Mouse (Mus musculus) CH12.LX (cell line): Measurements from ENCODE around the gene Pou3f3. TPM values are rescaled to one million over a fixed set of nuclear protein-coding genes. Genes with fewer than 3 reads are reported as not detected.

Experiments
- DNase-seq: peaks from one replicate; pipeline ENCODE4 v3.0.0-alpha.2; 2013; ENCODE audit errors: extremely low read depth
- H3K27ac ChIP-seq: 2 replicates; pipeline ENCODE4 v1.5.1; 2012; ENCODE audit warnings: low read depth, mild to moderate bottlenecking, control low read depth, moderate library complexity; ENCODE audit not compliant: insufficient read depth
- H3K27me3 ChIP-seq: replicated peaks from 2 replicates; pipeline ENCODE3; 2012; ENCODE audit warnings: inconsistent platforms
- H3K36me3 ChIP-seq, 2 experiments: replicated peaks in 1 of 2; 2 replicates each; pipeline versions ENCODE3 to v1.6.1; 2012; ENCODE audit warnings: inconsistent platforms in 1 of 2, low read length in 1 of 2, mild to moderate bottlenecking in 1 of 2, mixed read lengths in 1 of 2, moderate library complexity in 1 of 2; ENCODE audit not compliant: control insufficient read depth in 1 of 2, insufficient read depth in 1 of 2
- H3K4me1 ChIP-seq, 2 experiments: 2 replicates each; pipeline ENCODE4 v1.6.1; 2012; ENCODE audit warnings: inconsistent platforms in 1 of 2, moderate library complexity in 1 of 2; ENCODE audit not compliant: insufficient read depth in 2 of 2, control insufficient read depth in 1 of 2
- H3K4me2 ChIP-seq: 2 replicates; pipeline ENCODE4 v1.6.1; 2012; ENCODE audit warnings: low read depth, mild to moderate bottlenecking, control low read depth; ENCODE audit not compliant: poor library complexity, insufficient read depth, severe bottlenecking
- H3K4me3 ChIP-seq, 3 experiments: fragments of 150-350 bp in 1 of 3; sonication (generic) in 1 of 3; replicated peaks in 1 of 3; 2 replicates each; pipeline versions ENCODE3 to v1.5.1; 2011 to 2012; ENCODE audit warnings: low read depth in 2 of 3, low read length in 2 of 3, mild to moderate bottlenecking in 2 of 3, moderate library complexity in 2 of 3, control low read depth in 1 of 3, improper control_type of control experiment in 1 of 3, inconsistent platforms in 1 of 3, mixed read lengths in 1 of 3; ENCODE audit not compliant: poor library complexity in 1 of 3
- H3K79me2 ChIP-seq: replicated peaks from 2 replicates; pipeline ENCODE4 v1.6.1; 2012; ENCODE audit warnings: mild to moderate bottlenecking, moderate library complexity; ENCODE audit not compliant: control insufficient read depth, poor library complexity, insufficient read depth, severe bottlenecking; ENCODE audit errors: extremely low read depth
- H3K9ac ChIP-seq: 2 replicates; pipeline ENCODE4 v1.6.1; 2012; ENCODE audit warnings: low read depth, mild to moderate bottlenecking, control low read depth, moderate library complexity; ENCODE audit not compliant: insufficient read depth
- H3K9me3 ChIP-seq: replicated peaks from 2 replicates; pipeline ENCODE3; 2012; ENCODE audit warnings: low read length, inconsistent platforms, mixed read lengths
- CHD2 ChIP-seq: IDR thresholded peaks from 2 replicates; pipeline ENCODE4 v1.6.1; 2011; ENCODE audit warnings: low read length, improper control_type of control experiment
- CTCF ChIP-seq, 2 experiments: IDR thresholded peaks in 1 of 2; conservative IDR thresholded peaks in 1 of 2; 2 replicates each; pipeline ENCODE4 v1.5.1; 2011 to 2012; ENCODE audit warnings: low read depth in 2 of 2, low read length in 2 of 2, improper control_type of control experiment in 1 of 2, inconsistent platforms in 1 of 2, mild to moderate bottlenecking in 1 of 2, moderate library complexity in 1 of 2
- ELF1 ChIP-seq: IDR thresholded peaks from 2 replicates; pipeline ENCODE4 v1.6.1; 2014; ENCODE audit warnings: low read depth, mild to moderate bottlenecking, inconsistent platforms, low read length, improper control_type of control experiment
- ETS1 ChIP-seq: conservative IDR thresholded peaks from 2 replicates; pipeline ENCODE4 v1.6.1; 2012; ENCODE audit warnings: low read depth, mild to moderate bottlenecking, inconsistent platforms, low read length, improper control_type of control experiment, moderate library complexity
- GABPA ChIP-seq: IDR thresholded peaks from 2 replicates; pipeline ENCODE4 v1.6.1; 2012; ENCODE audit warnings: low read depth, low read length, improper control_type of control experiment, inconsistent platforms; ENCODE audit not compliant: insufficient replicate concordance
- IRF4 ChIP-seq: IDR thresholded peaks from 2 replicates; pipeline ENCODE4 v1.6.1; 2014; ENCODE audit warnings: low read depth, mild to moderate bottlenecking, inconsistent platforms, low read length, improper control_type of control experiment
- JUN ChIP-seq: IDR thresholded peaks from 2 replicates; pipeline ENCODE4 v1.6.1; 2011; ENCODE audit warnings: low read depth, mild to moderate bottlenecking, low read length, improper control_type of control experiment, moderate library complexity; ENCODE audit not compliant: insufficient read depth
- JUND ChIP-seq: conservative IDR thresholded peaks from 2 replicates; pipeline ENCODE4 v1.6.1; 2011; ENCODE audit warnings: low read depth, low read length, improper control_type of control experiment
- KAT2A ChIP-seq: IDR thresholded peaks from 2 replicates; pipeline ENCODE4 v1.6.1; 2012; ENCODE audit warnings: low read length, improper control_type of control experiment, inconsistent platforms; ENCODE audit not compliant: insufficient replicate concordance
- MYC ChIP-seq: IDR thresholded peaks from 2 replicates; pipeline ENCODE4 v1.6.1; 2011; ENCODE audit warnings: low read depth, mild to moderate bottlenecking, improper control_type of control experiment, low read length
- NELFE ChIP-seq: IDR thresholded peaks from 2 replicates; pipeline ENCODE4 v1.6.1; 2011; ENCODE audit warnings: low read depth, low read length, improper control_type of control experiment
- PAX5 ChIP-seq: IDR thresholded peaks from 2 replicates; pipeline ENCODE4 v1.6.1; 2012; ENCODE audit warnings: low read length, inconsistent platforms, mixed read lengths
- POLR2A ChIP-seq: IDR thresholded peaks from 2 replicates; pipeline ENCODE4 v1.6.1; 2011; ENCODE audit warnings: low read depth, mild to moderate bottlenecking, improper control_type of control experiment, low read length
- RCOR1 ChIP-seq: conservative IDR thresholded peaks from 2 replicates; pipeline ENCODE4 v1.6.1; 2012; ENCODE audit warnings: low read depth, mild to moderate bottlenecking, inconsistent platforms, low read length, improper control_type of control experiment
- SIN3A ChIP-seq: IDR thresholded peaks from 2 replicates; pipeline ENCODE4 v1.6.1; 2012; ENCODE audit warnings: low read length, improper control_type of control experiment, inconsistent platforms
- SMC3 ChIP-seq: IDR thresholded peaks from 2 replicates; pipeline ENCODE4 v1.6.1; 2011; ENCODE audit warnings: low read depth, low read length, improper control_type of control experiment
- TBP ChIP-seq: conservative IDR thresholded peaks from 2 replicates; pipeline ENCODE4 v1.6.1; 2011; ENCODE audit warnings: low read depth, low read length, improper control_type of control experiment
- USF1 ChIP-seq: IDR thresholded peaks from 2 replicates; pipeline ENCODE4 v1.6.1; 2014; ENCODE audit warnings: low read depth, mild to moderate bottlenecking, inconsistent platforms, low read length, improper control_type of control experiment
- USF2 ChIP-seq: conservative IDR thresholded peaks from 2 replicates; pipeline ENCODE4 v1.6.1; 2011; ENCODE audit warnings: low read depth, low read length, improper control_type of control experiment
- ZMIZ1 ChIP-seq: IDR thresholded peaks from 2 replicates; pipeline ENCODE4 v1.6.1; 2012; ENCODE audit warnings: low read depth, mild to moderate bottlenecking, inconsistent platforms, low read length, improper control_type of control experiment
- dilution Hi-C: fragments of 300-500 bp; cut with MboI; formaldehyde crosslinking; loops from 2 replicates; pipeline ENCODE4 v1.14.3; 2020; ENCODE audit warnings: low sequenced_read_pairs; ENCODE audit not compliant: extremely low pct_unique_long_range_greater_than_20kb, extremely low pct_ligation_motif_present
- in situ Hi-C: fragments of 300-500 bp; cut with MboI; formaldehyde crosslinking; loops from 3 replicates; pipeline ENCODE4 v1.14.3; 2019; ENCODE audit warnings: low sequenced_read_pairs, low pct_ligation_motif_present, low pct_unique_long_range_greater_than_20kb, mixed read lengths
- polyA plus RNA-seq: library from polyadenylated mRNA; unstranded; fragments of >175 nt; gene quantifications from 2 replicates; pipeline ENCODE4 v1.2.1, GENCODE M21; 2012; ENCODE audit warnings: low read depth; ENCODE audit not compliant: insufficient read length
- total RNA-seq, 2 experiments: library from RNA; depleted of rRNA; stranded (reverse); fragments of 300-350 nt in 1 of 2; fragments of >200 nt in 1 of 2; gene quantifications; 2 replicates each; pipeline ENCODE4 v1.2.3; 2012 to 2014

Pou3f3 gene
- total and polyA plus RNA-seq, 3 experiments = not detected

- TF ChIP-seq RCOR1 (no peak), JUND (no peak)
- TF ChIP-seq, all 38 proteins: peak for 0
Observed at GRCm38 (mm10) chr1:42710234-42710633, 14.7 kb downstream of the Pou3f3 start (continued).

GRCm38 (mm10) chr1:42710995-42711394 is 15.4 kb downstream of the Pou3f3 start:
- Histone ChIP-seq H3K9me3 (peaks cover 16% of the 10 kb centered on the region), H3K79me2 (no peaks in the 10 kb centered on the region), H3K4me3 (no peak overlapping the region), H3K36me3 (no peaks in the 10 kb centered on the region), H3K4me1 (no peaks in the 10 kb centered on the region), H3K27ac (no peak overlapping the region), H3K4me2 (no peak overlapping the region), H3K27me3 (peaks cover 2% of the 10 kb centered on the region), H3K9ac (no peak overlapping the region)
- no peak for DNase-seq
- dilution Hi-C loops = no loop called here
- in situ Hi-C loops = no loop called here
- no peak for TF ChIP-seq USF2
- no peak for TF ChIP-seq ETS1
- TF ChIP-seq ELF1 = no peak
- no peak for TF ChIP-seq IRF4
- TF ChIP-seq SIN3A = no peak
- no peak for TF ChIP-seq POLR2A
- no peak for TF ChIP-seq ZMIZ1
- no peak for TF ChIP-seq KAT2A
- TF ChIP-seq GABPA = no peak
- TF ChIP-seq JUND = no peak
- no peak for TF ChIP-seq JUN
- TF ChIP-seq CHD2 = no peak
- no peak for TF ChIP-seq TBP
- no peak for TF ChIP-seq CTCF (conservative IDR thresholded peaks at IDR 0.05 in 1 of 2, IDR thresholded peaks at IDR 0.05 in 1 of 2; ENCODE audit: low read depth in 2 of 2, low read length in 2 of 2)
- TF ChIP-seq SMC3 = no peak
- TF ChIP-seq PAX5 = no peak
- TF ChIP-seq NELFE = no peak
- no peak for TF ChIP-seq MYC
- no peak for TF ChIP-seq USF1

GRCm38 (mm10) chr1:42711456-42712310 is 16.1 kb downstream of the Pou3f3 start:
- Histone ChIP-seq H3K9ac (no peak overlapping the region), H3K79me2 (no peaks in the 10 kb centered on the region), H3K27ac (no peak overlapping the region), H3K4me1 (no peaks in the 10 kb centered on the region), H3K4me3 (no peak overlapping the region), H3K27me3 (peaks cover 2% of the 10 kb centered on the region), H3K4me2 (no peak overlapping the region), H3K9me3 (peaks cover 16% of the 10 kb centered on the region), H3K36me3 (no peaks in the 10 kb centered on the region)
- TF ChIP-seq ELF1 = no peak
- DNase-seq = no peak
- dilution Hi-C loops (no loop called here), in situ Hi-C loops (no loop called here)
